Mouse (Mus musculus) gastrocnemius, postnatal 4 days (tissue): ENCODE measurements around the gene Armc10. TPM values are rescaled to one million over a fixed set of nuclear protein-coding genes. Genes with fewer than 3 reads are reported as not detected.
"Not testable (repeated sequence)": the region's sequence is repeated elsewhere in the genome, so short reads cannot be mapped to it uniquely, and the experiment has no call there.

ENCODE experiments used
- DNase-seq, 2 experiments: peaks; one replicate each; pipeline ENCODE4 v3.0.0; 2021 to 2022; ENCODE audit warnings: low spot score in 2 of 2, mixed read lengths in 2 of 2
- long read RNA-seq, 2 experiments: library from polyadenylated mRNA; stranded (forward); transcript quantifications; one replicate each; pipeline ENCODE4 v2.0.0; 2021
- total RNA-seq, 2 experiments: library from RNA; stranded (reverse); gene quantifications; 2 replicates each; pipeline ENCODE4 v1.2.3; 2021

Armc10 gene
- 10 to 100 TPM; 12.6 to 12.8 TPM for total RNA-seq
- long read RNA-seq, experiment 1, transcript Armc10-201 (6 exons, 2,221 nt), result major isoform, 11 of 15 reads
- long read RNA-seq, experiment 1, partial matches to known transcripts, result 0 of 15 reads
- long read RNA-seq, experiment 1, other reads (novel, unspliced or antisense), result 2 of 15 reads
- long read RNA-seq, experiment 2, transcript Armc10-201 (6 exons, 2,221 nt), result major isoform, 11 of 15 reads
- long read RNA-seq, experiment 2, partial matches to known transcripts, result 1 of 15 reads
- long read RNA-seq, experiment 2, other reads (novel, unspliced or antisense), result 3 of 15 reads

- DNase-seq, result peak; percentile 71 to 81
These were observed at the start of gene Armc10, which contains the start of gene Fbxl13 for GRCm38 (mm10) chr5:21645439-21646132. Armc10 (plus strand) TSS chr5:21645813. Fbxl13 (minus strand) TSS chr5:21645634.

GRCm38 (mm10) chr5:21599536-21599935 lies 46.1 kb upstream of the Armc10 start:
- DNase-seq, result not testable (repeated sequence)

- DNase-seq, result no peak
These were observed 45.7 kb upstream of the Armc10 start for GRCm38 (mm10) chr5:21599961-21600360.

GRCm38 (mm10) chr5:21605936-21606335 lies 39.7 kb upstream of the Armc10 start:
- DNase-seq, result no peak

GRCm38 (mm10) chr5:21608311-21609304 lies 37.0 kb upstream of the Armc10 start:
- peak in 1 of 2 experiments; percentile 32 for DNase-seq

- DNase-seq, result no peak
These were observed 34.6 kb upstream of the Armc10 start for GRCm38 (mm10) chr5:21610996-21611395.

GRCm38 (mm10) chr5:21614299-21614698 lies 31.3 kb upstream of the Armc10 start:
- DNase-seq, result not testable (repeated sequence)

GRCm38 (mm10) chr5:21616450-21617009 lies 29.1 kb upstream of the Armc10 start:
- no peak for DNase-seq

GRCm38 (mm10) chr5:21625916-21626315 lies 19.7 kb upstream of the Armc10 start:
- DNase-seq, result no peak

- peak in 1 of 2 experiments; percentile 24 for DNase-seq
These were observed 4.7 kb upstream of the Armc10 start for GRCm38 (mm10) chr5:21640961-21641360.

- no peak for DNase-seq
These were observed 2.0 kb upstream of the Armc10 start for GRCm38 (mm10) chr5:21643606-21644005.

GRCm38 (mm10) chr5:21644891-21645438 lies 648 bp upstream of the Armc10 start:
- peak in 1 of 2 experiments; percentile 11 for DNase-seq

- DNase-seq, result no peak
These were observed 499 bp downstream of the Armc10 start for GRCm38 (mm10) chr5:21646133-21646491.

- no peak for DNase-seq
These were observed 5.1 kb downstream of the Armc10 start for GRCm38 (mm10) chr5:21650736-21651135.

- DNase-seq, result no peak
These were observed 6.4 kb downstream of the Armc10 start for GRCm38 (mm10) chr5:21651885-21652612.

GRCm38 (mm10) chr5:21656912-21657311 lies 11.3 kb downstream of the Armc10 start:
- DNase-seq, result no peak

GRCm38 (mm10) chr5:21658038-21658437 lies 12.4 kb downstream of the Armc10 start:
- DNase-seq, result no peak

GRCm38 (mm10) chr5:21658623-21659395 lies 13.2 kb downstream of the Armc10 start:
- peak; percentile 68 to 78 for DNase-seq

- DNase-seq, result no peak
These were observed 15.2 kb downstream of the Armc10 start for GRCm38 (mm10) chr5:21660850-21661249.
